Mouse (Mus musculus) heart, postnatal 10 days (tissue): Measurements from ENCODE around the gene Xrcc1. TPM values are rescaled to one million over a fixed set of nuclear protein-coding genes. Genes with fewer than 3 reads are reported as not detected.
"Not testable (repeated sequence)": the region's sequence is repeated elsewhere in the genome, so short reads cannot be mapped to it uniquely, and the experiment has no call there.

ENCODE experiments used
- DNase-seq, 2 experiments: peaks; one replicate each; pipeline ENCODE4 v3.0.0; 2021
- intact Hi-C: fragments of 180-260 bp; cut with DNase I; formaldehyde crosslinking; loops from one replicate; pipeline ENCODE4 v1.15.1; 2025
- total RNA-seq, 2 experiments: library from RNA; stranded (reverse); gene quantifications; 2 replicates each; pipeline ENCODE4 v1.2.3; 2021

Xrcc1 gene
- 10 to 100 TPM; 28.8 to 33.2 TPM for total RNA-seq

- intact Hi-C loops = loop anchor here (1.0 kb wide), 1 partner anchor 15 kb away; no protein-coding TSS in a partner anchor
- DNase-seq = no peak
Observed at GRCm38 (mm10) chr7:24546068-24546614, at the start of gene Xrcc1, which contains the start of gene Pinlyp. Gene Xrcc1 (plus strand): TSS chr7:24546289. Gene Pinlyp (minus strand): TSS chr7:24546118.

GRCm38 (mm10) chr7:24499856-24500577 is 46.1 kb upstream of the Xrcc1 start:
- intact Hi-C loops = no loop called here

GRCm38 (mm10) chr7:24500929-24501328 is 45.2 kb upstream of the Xrcc1 start:
- intact Hi-C loops = no loop called here
- peak in 1 of 2 experiments; percentile 43 for DNase-seq

More at GRCm38 (mm10) chr7:24499856-24500577, 46.1 kb upstream of the Xrcc1 start:
- no peak for DNase-seq

- intact Hi-C loops = no loop called here
- peak in 1 of 2 experiments; percentile 32 for DNase-seq
Observed at GRCm38 (mm10) chr7:24501492-24501891, 44.6 kb upstream of the Xrcc1 start.

- intact Hi-C loops = no loop called here
- no peak for DNase-seq
Observed at GRCm38 (mm10) chr7:24504004-24504403, 42.1 kb upstream of the Xrcc1 start.

- DNase-seq = no peak
- intact Hi-C loops = no loop called here
Observed at GRCm38 (mm10) chr7:24504868-24505267, 41.2 kb upstream of the Xrcc1 start.

- no peak for DNase-seq
- intact Hi-C loops = loop anchor here (2.0 kb wide), 2 partner anchors 19 to 25 kb away; partner anchors contain the start of gene Irgq
Observed at GRCm38 (mm10) chr7:24505447-24506064, 40.5 kb upstream of the Xrcc1 start.

- DNase-seq = peak; percentile 52 to 63
- intact Hi-C loops = loop anchor here (2.0 kb wide), 2 partner anchors 19 to 25 kb away; partner anchors contain the start of gene Irgq
Observed at GRCm38 (mm10) chr7:24506065-24506459, 40.0 kb upstream of the Xrcc1 start.

GRCm38 (mm10) chr7:24506476-24506837 is 39.6 kb upstream of the Xrcc1 start:
- intact Hi-C loops = loop anchor here (2.0 kb wide), 2 partner anchors 20 to 24 kb away; partner anchors contain the start of gene Irgq
- DNase-seq = peak; percentile 77 to 84

GRCm38 (mm10) chr7:24506838-24507725 is 39.0 kb upstream of the Xrcc1 start, which contains the start of gene Zfp428:
Gene Zfp428 (plus strand): TSS chr7:24507006.
- intact Hi-C loops = loop anchor here (2.0 kb wide), 2 partner anchors 20 to 24 kb away; partner anchors contain the start of gene Irgq
- DNase-seq = peak; percentile 90 to 92

- no peak for DNase-seq
- intact Hi-C loops = loop anchor here (2.0 kb wide), 2 partner anchors 21 to 23 kb away; partner anchors contain the start of gene Irgq
Observed at GRCm38 (mm10) chr7:24507726-24508114, 38.4 kb upstream of the Xrcc1 start.

- intact Hi-C loops = no loop called here
- no peak for DNase-seq
Observed at GRCm38 (mm10) chr7:24512355-24512754, 33.7 kb upstream of the Xrcc1 start, which contains the start of gene AC161166.1. Gene AC161166.1 (minus strand): TSS chr7:24512455.

- intact Hi-C loops, DNase-seq: not testable (repeated sequence)
Observed at GRCm38 (mm10) chr7:24516319-24516718, 29.8 kb upstream of the Xrcc1 start.

GRCm38 (mm10) chr7:24517077-24517476 is 29.0 kb upstream of the Xrcc1 start:
- DNase-seq = no peak
- intact Hi-C loops = no loop called here

- peak in 1 of 2 experiments; percentile 47 for DNase-seq
- intact Hi-C loops = no loop called here
Observed at GRCm38 (mm10) chr7:24517654-24518053, 28.4 kb upstream of the Xrcc1 start.

GRCm38 (mm10) chr7:24519130-24519529 is 27.0 kb upstream of the Xrcc1 start:
- intact Hi-C loops = no loop called here
- no peak for DNase-seq

GRCm38 (mm10) chr7:24520054-24520453 is 26.0 kb upstream of the Xrcc1 start:
- intact Hi-C loops, DNase-seq: not testable (repeated sequence)

GRCm38 (mm10) chr7:24522805-24523204 is 23.3 kb upstream of the Xrcc1 start:
- intact Hi-C loops = no loop called here
- DNase-seq = no peak

GRCm38 (mm10) chr7:24523723-24524122 is 22.4 kb upstream of the Xrcc1 start:
- no peak for DNase-seq
- intact Hi-C loops = no loop called here

- intact Hi-C loops = no loop called here
- no peak for DNase-seq
Observed at GRCm38 (mm10) chr7:24524978-24525377, 21.1 kb upstream of the Xrcc1 start.
